Mouse (Mus musculus): ENCODE results near the gene Snx29.

The Snx29 gene

GRCm38 (mm10) chr16:11448696-11449095 is 126.0 kb downstream of the Snx29 start:
- peak; percentile 55 for DNase-seq (ENCODE audit: low read depth, low spot score)

GRCm38 (mm10) chr16:11449344-11449743 is 126.6 kb downstream of the Snx29 start:
- DNase-seq (ENCODE audit: low read depth, low spot score), result no peak

- no peak for DNase-seq (ENCODE audit: low read depth, low spot score)
Observed at GRCm38 (mm10) chr16:11450626-11451025, 127.9 kb downstream of the Snx29 start.

GRCm38 (mm10) chr16:11454871-11455270 is 132.2 kb downstream of the Snx29 start:
- DNase-seq (ENCODE audit: low read depth, low spot score), result no peak

- peak; percentile 26 for DNase-seq (ENCODE audit: low read depth, low spot score)
Observed at GRCm38 (mm10) chr16:11455545-11456140, 132.9 kb downstream of the Snx29 start.

GRCm38 (mm10) chr16:11456141-11456645 is 133.5 kb downstream of the Snx29 start:
- peak; percentile 84 for DNase-seq (ENCODE audit: low read depth, low spot score)

- no peak for DNase-seq (ENCODE audit: low read depth, low spot score)
Observed at GRCm38 (mm10) chr16:11457136-11457535, 134.4 kb downstream of the Snx29 start.

- DNase-seq (ENCODE audit: low read depth, low spot score), result no peak
Observed at GRCm38 (mm10) chr16:11457609-11458350, 135.1 kb downstream of the Snx29 start.

- DNase-seq (ENCODE audit: low read depth, low spot score), result no peak
Observed at GRCm38 (mm10) chr16:11460210-11460609, 137.5 kb downstream of the Snx29 start.

GRCm38 (mm10) chr16:11461612-11462011 is 138.9 kb downstream of the Snx29 start:
- peak; percentile 62 for DNase-seq (ENCODE audit: low read depth, low spot score)

GRCm38 (mm10) chr16:11468533-11469179 is 145.9 kb downstream of the Snx29 start:
- DNase-seq (ENCODE audit: low read depth, low spot score), result peak; percentile 47

GRCm38 (mm10) chr16:11469491-11469890 is 146.8 kb downstream of the Snx29 start:
- no peak for DNase-seq (ENCODE audit: low read depth, low spot score)

GRCm38 (mm10) chr16:11471246-11471645 is 148.5 kb downstream of the Snx29 start:
- DNase-seq (ENCODE audit: low read depth, low spot score), result no peak

- no peak for DNase-seq (ENCODE audit: low read depth, low spot score)
Observed at GRCm38 (mm10) chr16:11472852-11473251, 150.1 kb downstream of the Snx29 start.

- no peak for DNase-seq (ENCODE audit: low read depth, low spot score)
Observed at GRCm38 (mm10) chr16:11473474-11473873, 150.8 kb downstream of the Snx29 start.

GRCm38 (mm10) chr16:11473893-11474505 is 151.3 kb downstream of the Snx29 start:
- no peak for DNase-seq (ENCODE audit: low read depth, low spot score)

GRCm38 (mm10) chr16:11475137-11475943 is 152.6 kb downstream of the Snx29 start:
- DNase-seq (ENCODE audit: low read depth, low spot score), result no peak

GRCm38 (mm10) chr16:11476314-11476713 is 153.6 kb downstream of the Snx29 start:
- no peak for DNase-seq (ENCODE audit: low read depth, low spot score)

GRCm38 (mm10) chr16:11476968-11477367 is 154.3 kb downstream of the Snx29 start:
- DNase-seq (ENCODE audit: low read depth, low spot score), result no peak

- DNase-seq (ENCODE audit: low read depth, low spot score), result no peak
Observed at GRCm38 (mm10) chr16:11477591-11477990, 154.9 kb downstream of the Snx29 start.

- no peak for DNase-seq (ENCODE audit: low read depth, low spot score)
Observed at GRCm38 (mm10) chr16:11479605-11480004, 156.9 kb downstream of the Snx29 start.

Data from CD4-positive helper T cell, adult 2 months (primary cell).